Mouse (Mus musculus) bone marrow macrophage, adult 2 months (primary cell): ENCODE data around the gene Arl14. TPM values are rescaled to one million over a fixed set of nuclear protein-coding genes. Genes with fewer than 3 reads are reported as not detected.
"Not testable (repeated sequence)": the region's sequence is repeated elsewhere in the genome, so short reads cannot be mapped to it uniquely, and the experiment has no call there.

ENCODE experiments used
- H3K27ac ChIP-seq: 2 replicates; pipeline ENCODE4 v1.5.1; 2012; ENCODE audit warnings: low read depth, low read length; ENCODE audit not compliant: insufficient read depth
- H3K4me1 ChIP-seq: 2 replicates; pipeline ENCODE4 v1.6.1; 2012; ENCODE audit warnings: low read length; ENCODE audit not compliant: control insufficient read depth, insufficient read depth
- H3K4me3 ChIP-seq: 2 replicates; pipeline ENCODE4 v1.5.1; 2012; ENCODE audit warnings: mild to moderate bottlenecking, low read length, moderate library complexity; ENCODE audit not compliant: insufficient read depth
- CTCF ChIP-seq: IDR thresholded peaks from 2 replicates; pipeline ENCODE4 v1.5.1; 2012; ENCODE audit warnings: low read depth, mild to moderate bottlenecking, low read length, moderate library complexity
- POLR2A ChIP-seq: IDR thresholded peaks from 2 replicates; pipeline ENCODE4 v1.6.1; 2012; ENCODE audit warnings: mild to moderate bottlenecking, low read depth, low read length, borderline replicate concordance
- polyA plus RNA-seq: library from polyadenylated mRNA; stranded (reverse); fragments of >200 nt; gene quantifications from 2 replicates; pipeline ENCODE4 v1.2.4, GENCODE M21; 2012; ENCODE audit not compliant: missing spikeins, insufficient read depth, insufficient read length

Arl14 gene
- polyA plus RNA-seq, 1 experiment, result not detected

GRCm38 (mm10) chr3:69263010-69263643 is 40.9 kb downstream of the Arl14 start:
- Histone ChIP-seq H3K27ac (no peak overlapping the region), H3K4me1 (peaks cover 3% of the 10 kb centered on the region; the same call in 1 of the 2 replicates), H3K4me3 (no peak overlapping the region)
- no peak for TF ChIP-seq POLR2A
- TF ChIP-seq CTCF, result no peak

GRCm38 (mm10) chr3:69264299-69264698 is 42.1 kb downstream of the Arl14 start:
- not testable (repeated sequence) for H3K4me3 ChIP-seq, H3K4me1 ChIP-seq, H3K27ac ChIP-seq

- no peak overlapping the region for H3K27ac ChIP-seq
- H3K4me1 ChIP-seq, result no peaks in the 10 kb centered on the region
- H3K4me3 ChIP-seq, result no peak overlapping the region
- TF ChIP-seq CTCF (no peak), POLR2A (no peak)
These were observed 49.6 kb downstream of the Arl14 start for GRCm38 (mm10) chr3:69271812-69272211.

Other genes with a start within 250 kb of the Arl14 start
- 10.6 and 13.6 TPM in 2 replicates for gene Ift80, start 217.8 kb upstream of the Arl14 start, polyA plus RNA-seq
- 94.1 and 100 TPM in 2 replicates for gene Smc4, start 217.7 kb upstream of the Arl14 start, polyA plus RNA-seq
- gene Trim59, start 177.7 kb upstream of the Arl14 start, polyA plus RNA-seq, result 22.1 and 23.7 TPM in 2 replicates
- 39.5 TPM in 2 replicates for gene Kpna4, start 95.3 kb upstream of the Arl14 start, polyA plus RNA-seq
- 0.25 and 0.75 TPM in 2 replicates for gene Ppm1l, start 94.4 kb downstream of the Arl14 start, polyA plus RNA-seq